Mouse (Mus musculus) testis, adult 2 months (tissue): ENCODE data around the gene Ms4a15.

Experiments used
- CTCF ChIP-seq: fragments of 200-500 bp; IDR thresholded peaks from 2 replicates; pipeline ENCODE4 v1.5.1; 2012; ENCODE audit warnings: low read depth, mild to moderate bottlenecking, inconsistent platforms, low read length, moderate library complexity; ENCODE audit not compliant: control insufficient read depth, insufficient read depth, insufficient replicate concordance
- POLR2A ChIP-seq: fragments of 200-500 bp; IDR thresholded peaks from 2 replicates; pipeline ENCODE4 v1.6.1; 2012; ENCODE audit warnings: low read depth, mild to moderate bottlenecking, inconsistent platforms, low read length, moderate library complexity; ENCODE audit not compliant: control insufficient read depth

DNA sequence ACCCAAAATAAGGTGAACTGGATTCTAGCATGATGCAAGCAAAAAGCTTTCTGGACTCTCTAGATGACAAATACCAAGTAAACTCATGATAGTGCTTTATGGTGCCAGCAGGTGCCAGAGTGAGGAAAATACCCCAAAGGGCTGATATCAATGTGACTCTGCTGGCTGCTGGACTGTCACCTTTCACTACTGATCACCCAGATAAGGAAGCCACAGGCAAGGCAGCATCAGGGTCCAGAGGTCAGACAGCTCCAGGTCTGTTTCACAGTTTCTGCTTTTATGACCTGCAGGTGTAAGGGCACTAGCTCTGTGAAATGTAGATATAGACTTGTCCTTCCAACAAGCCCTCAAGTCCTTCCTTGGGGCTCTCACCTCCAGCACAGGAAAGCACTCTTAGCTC, 22.4 kb upstream of the Ms4a15 start:
- no peak for TF ChIP-seq CTCF
- TF ChIP-seq POLR2A, result no peak
